Mouse (Mus musculus) adrenal gland, adult 18-20 months (tissue): ENCODE data around the gene Prex1. TPM values are rescaled to one million over a fixed set of nuclear protein-coding genes. Genes with fewer than 3 reads are reported as not detected.
A peak's percentile ranks its signal among the peaks of the same experiment; 100 is the strongest.

ENCODE experiments used
- DNase-seq, 2 experiments: peaks; one replicate each; pipeline ENCODE4 v3.0.0; 2021 to 2022; ENCODE audit warnings: low spot score in 2 of 2
- total RNA-seq, 2 experiments: library from RNA; stranded (reverse); gene quantifications; 1 replicate in 1 of 2; 2 replicates in 1 of 2; pipeline ENCODE4 v1.2.3; 2021

The Prex1 gene
- total RNA-seq, 2 experiments from 2014 or later: 9.4 to 12.7 TPM

GRCm38 (mm10) chr2:166615338-166616075 lies 98.1 kb downstream of the Prex1 start:
- DNase-seq: no peak

- no peak for DNase-seq
Observed at GRCm38 (mm10) chr2:166610271-166610670, 103.4 kb downstream of the Prex1 start.

- no peak for DNase-seq
Observed at GRCm38 (mm10) chr2:166608509-166608908, 105.1 kb downstream of the Prex1 start.

GRCm38 (mm10) chr2:166606481-166607245 lies 107.0 kb downstream of the Prex1 start:
- no peak for DNase-seq

GRCm38 (mm10) chr2:166606053-166606452 lies 107.6 kb downstream of the Prex1 start:
- no peak for DNase-seq

- no peak for DNase-seq
Observed at GRCm38 (mm10) chr2:166605164-166605831, 108.3 kb downstream of the Prex1 start.

GRCm38 (mm10) chr2:166602948-166603347 lies 110.7 kb downstream of the Prex1 start:
- DNase-seq: no peak

GRCm38 (mm10) chr2:166601420-166601819 lies 112.2 kb downstream of the Prex1 start:
- DNase-seq: no peak

GRCm38 (mm10) chr2:166598453-166599155 lies 115.0 kb downstream of the Prex1 start:
- DNase-seq: no peak

- no peak for DNase-seq
Observed at GRCm38 (mm10) chr2:166597763-166598162, 115.9 kb downstream of the Prex1 start.

- DNase-seq: peak; percentile 84 to 88
Observed at GRCm38 (mm10) chr2:166592034-166592912, 121.4 kb downstream of the Prex1 start.

GRCm38 (mm10) chr2:166584491-166584890 lies 129.1 kb downstream of the Prex1 start:
- no peak for DNase-seq

- DNase-seq: no peak
Observed at GRCm38 (mm10) chr2:166583292-166583691, 130.3 kb downstream of the Prex1 start.

GRCm38 (mm10) chr2:166581881-166582583 lies 131.6 kb downstream of the Prex1 start:
- DNase-seq: peak; percentile 56 to 74

GRCm38 (mm10) chr2:166579793-166580192 lies 133.8 kb downstream of the Prex1 start:
- no peak for DNase-seq

GRCm38 (mm10) chr2:166579361-166579760 lies 134.3 kb downstream of the Prex1 start:
- DNase-seq: no peak

- no peak for DNase-seq
Observed at GRCm38 (mm10) chr2:166575419-166575818, 138.2 kb downstream of the Prex1 start.

GRCm38 (mm10) chr2:166574934-166575333 lies 138.7 kb downstream of the Prex1 start:
- DNase-seq: peak; percentile 72 to 78

GRCm38 (mm10) chr2:166573621-166574020 lies 140.0 kb downstream of the Prex1 start:
- DNase-seq: no peak
